Mouse (Mus musculus): ENCODE measurements around the gene Gm7682.
"Not testable (repeated sequence)": the region's sequence is repeated elsewhere in the genome, so short reads cannot be mapped to it uniquely, and the experiment has no call there.

Gene Gm7682

GRCm38 (mm10) chr5:94445484-94445883, at the start of gene Gm7682:
Gene Gm7682, plus strand, starts transcription at chr5:94445784.
- DNase-seq, result not testable (repeated sequence)
